Mouse (Mus musculus): Measurements from ENCODE around the gene Fbxw21. TPM values are rescaled to one million over a fixed set of nuclear protein-coding genes. Genes with fewer than 3 reads are reported as not detected.

Gene Fbxw21
- polyA plus RNA-seq, 1 experiment = not detected

GRCm38 (mm10) chr9:109114276-109114675 is 47.6 kb downstream of the Fbxw21 start:
- no peak overlapping the region for H3ac ChIP-seq (ENCODE audit: control insufficient read depth, insufficient read length)
- no peak overlapping the region for H3K4me2 ChIP-seq (ENCODE audit: low read depth)
- H3K4me3 ChIP-seq = no peak overlapping the region
- no peak for TF ChIP-seq USF1 (IDR thresholded peaks at IDR 0.05; ENCODE audit: low read depth)
- TF ChIP-seq MYOD1 (IDR thresholded peaks at IDR 0.05; ENCODE audit: control insufficient read depth in 1 of 3, insufficient read length in 2 of 3, low read depth in 2 of 3) = no peak
- no peak for TF ChIP-seq POLR2AphosphoS2 (IDR thresholded peaks at IDR 0.05; ENCODE audit: insufficient read length, low read depth)
- TF ChIP-seq POLR2A (IDR thresholded peaks at IDR 0.05; ENCODE audit: insufficient read length, low read depth) = no peak
- no peak for TF ChIP-seq REST (IDR thresholded peaks at IDR 0.05; ENCODE audit: insufficient read depth, insufficient read length)
- TF ChIP-seq TCF3 (IDR thresholded peaks at IDR 0.05; ENCODE audit: insufficient read length, low read depth) = no peak
- no peak for TF ChIP-seq E2F4 (IDR thresholded peaks at IDR 0.05; ENCODE audit: insufficient read depth)
- TF ChIP-seq MYOG (IDR thresholded peaks at IDR 0.05; ENCODE audit: control insufficient read depth in 1 of 3, insufficient read depth in 1 of 3, insufficient read length in 2 of 3, low read depth in 2 of 3) = no peak
- no peak for TF ChIP-seq TCF12 (IDR thresholded peaks at IDR 0.05; ENCODE audit: insufficient read depth, poor library complexity, severe bottlenecking)
- no peak for TF ChIP-seq MAX (IDR thresholded peaks at IDR 0.05; ENCODE audit: low read depth)
- TF ChIP-seq SRF (IDR thresholded peaks at IDR 0.05; ENCODE audit: control insufficient read depth, insufficient read length, low read depth) = no peak
- TF ChIP-seq CEBPB (IDR thresholded peaks at IDR 0.05; ENCODE audit: insufficient read depth, poor library complexity, severe bottlenecking) = no peak
- no peaks in the 10 kb centered on the region for H3K27me3 ChIP-seq (ENCODE audit: control insufficient read depth, insufficient read depth, insufficient read length)
- H3K79me2 ChIP-seq (ENCODE audit: control insufficient read depth, insufficient read depth) = no peaks in the 10 kb centered on the region
- H3K36me3 ChIP-seq (ENCODE audit: control insufficient read depth, insufficient read depth) = peaks cover 5% of the 10 kb centered on the region

DNA sequence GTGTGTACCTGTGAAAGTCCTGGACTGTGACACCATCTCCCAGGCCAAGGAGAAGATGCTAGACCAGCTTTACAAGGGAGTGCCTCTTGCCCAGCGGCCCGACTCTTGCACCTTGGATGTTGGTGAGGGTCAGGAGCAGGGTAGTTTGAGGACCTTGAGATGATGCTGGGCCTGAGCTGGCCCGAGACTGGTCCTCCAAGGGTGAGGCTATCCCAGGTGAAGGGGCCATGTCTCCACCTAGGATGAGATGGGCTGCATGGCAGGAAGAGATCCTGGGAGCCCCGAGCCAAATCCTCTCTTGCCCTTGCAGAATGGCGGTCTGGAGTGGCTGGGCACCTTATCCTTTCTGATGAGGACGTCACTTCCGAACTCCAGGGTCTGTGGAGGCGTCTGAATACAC is 48.5 kb downstream of the Fbxw21 start:
- TF ChIP-seq POLR2A (IDR thresholded peaks at IDR 0.05; ENCODE audit: insufficient read length, low read depth) (no peak), USF1 (IDR thresholded peaks at IDR 0.05; ENCODE audit: low read depth) (no peak), TCF3 (IDR thresholded peaks at IDR 0.05; ENCODE audit: insufficient read length, low read depth) (no peak), POLR2AphosphoS2 (IDR thresholded peaks at IDR 0.05; ENCODE audit: insufficient read length, low read depth) (no peak), REST (IDR thresholded peaks at IDR 0.05; ENCODE audit: insufficient read depth, insufficient read length) (no peak), E2F4 (IDR thresholded peaks at IDR 0.05; ENCODE audit: insufficient read depth) (no peak), MAX (IDR thresholded peaks at IDR 0.05; ENCODE audit: low read depth) (no peak), CEBPB (IDR thresholded peaks at IDR 0.05; ENCODE audit: insufficient read depth, poor library complexity, severe bottlenecking) (no peak), TCF12 (IDR thresholded peaks at IDR 0.05; ENCODE audit: insufficient read depth, poor library complexity, severe bottlenecking) (no peak), MYOD1 (IDR thresholded peaks at IDR 0.05; ENCODE audit: control insufficient read depth in 1 of 3, insufficient read length in 2 of 3, low read depth in 2 of 3) (no peak), MYOG (IDR thresholded peaks at IDR 0.05; ENCODE audit: control insufficient read depth in 1 of 3, insufficient read depth in 1 of 3, insufficient read length in 2 of 3, low read depth in 2 of 3) (no peak), SRF (IDR thresholded peaks at IDR 0.05; ENCODE audit: control insufficient read depth, insufficient read length, low read depth) (no peak)
- Histone ChIP-seq H3ac (ENCODE audit: control insufficient read depth, insufficient read length) (no peak overlapping the region), H3K79me2 (ENCODE audit: control insufficient read depth, insufficient read depth) (no peaks in the 10 kb centered on the region), H3K36me3 (ENCODE audit: control insufficient read depth, insufficient read depth) (peaks cover 5% of the 10 kb centered on the region), H3K27me3 (ENCODE audit: control insufficient read depth, insufficient read depth, insufficient read length) (no peaks in the 10 kb centered on the region), H3K4me2 (ENCODE audit: low read depth) (no peak overlapping the region), H3K4me3 (no peak overlapping the region)

GRCm38 (mm10) chr9:109111591-109111990 is 50.2 kb downstream of the Fbxw21 start:
- Histone ChIP-seq H3K4me2 (ENCODE audit: low read depth) (no peak overlapping the region), H3ac (ENCODE audit: control insufficient read depth, insufficient read length) (no peak overlapping the region), H3K79me2 (ENCODE audit: control insufficient read depth, insufficient read depth) (no peaks in the 10 kb centered on the region), H3K36me3 (ENCODE audit: control insufficient read depth, insufficient read depth) (peaks cover 5% of the 10 kb centered on the region), H3K4me3 (no peak overlapping the region), H3K27me3 (ENCODE audit: control insufficient read depth, insufficient read depth, insufficient read length) (no peaks in the 10 kb centered on the region)
- TF ChIP-seq TCF3 (IDR thresholded peaks at IDR 0.05; ENCODE audit: insufficient read length, low read depth) = no peak

- Histone ChIP-seq H3ac (ENCODE audit: control insufficient read depth, insufficient read length) (no peak overlapping the region), H3K36me3 (ENCODE audit: control insufficient read depth, insufficient read depth) (peaks cover 5% of the 10 kb centered on the region), H3K4me3 (no peak overlapping the region), H3K79me2 (ENCODE audit: control insufficient read depth, insufficient read depth) (no peaks in the 10 kb centered on the region), H3K4me2 (ENCODE audit: low read depth) (no peak overlapping the region), H3K27me3 (ENCODE audit: control insufficient read depth, insufficient read depth, insufficient read length) (no peaks in the 10 kb centered on the region)
- TF ChIP-seq REST (IDR thresholded peaks at IDR 0.05; ENCODE audit: insufficient read depth, insufficient read length) (no peak), USF1 (IDR thresholded peaks at IDR 0.05; ENCODE audit: low read depth) (no peak), MYOD1 (IDR thresholded peaks at IDR 0.05; ENCODE audit: control insufficient read depth in 1 of 3, insufficient read length in 2 of 3, low read depth in 2 of 3) (no peak), MAX (IDR thresholded peaks at IDR 0.05; ENCODE audit: low read depth) (no peak), TCF12 (IDR thresholded peaks at IDR 0.05; ENCODE audit: insufficient read depth, poor library complexity, severe bottlenecking) (no peak), CEBPB (IDR thresholded peaks at IDR 0.05; ENCODE audit: insufficient read depth, poor library complexity, severe bottlenecking) (no peak), TCF3 (IDR thresholded peaks at IDR 0.05; ENCODE audit: insufficient read length, low read depth) (no peak), POLR2AphosphoS2 (IDR thresholded peaks at IDR 0.05; ENCODE audit: insufficient read length, low read depth) (no peak), SRF (IDR thresholded peaks at IDR 0.05; ENCODE audit: control insufficient read depth, insufficient read length, low read depth) (no peak), POLR2A (IDR thresholded peaks at IDR 0.05; ENCODE audit: insufficient read length, low read depth) (no peak), MYOG (IDR thresholded peaks at IDR 0.05; ENCODE audit: control insufficient read depth in 1 of 3, insufficient read depth in 1 of 3, insufficient read length in 2 of 3, low read depth in 2 of 3) (no peak)
These were observed 50.7 kb downstream of the Fbxw21 start for GRCm38 (mm10) chr9:109111101-109111500.

- Histone ChIP-seq H3K4me3 (no peak overlapping the region), H3K79me2 (ENCODE audit: control insufficient read depth, insufficient read depth) (no peaks in the 10 kb centered on the region), H3K27me3 (ENCODE audit: control insufficient read depth, insufficient read depth, insufficient read length) (no peaks in the 10 kb centered on the region), H3K4me2 (ENCODE audit: low read depth) (no peak overlapping the region), H3ac (ENCODE audit: control insufficient read depth, insufficient read length) (no peak overlapping the region), H3K36me3 (ENCODE audit: control insufficient read depth, insufficient read depth) (peaks cover 5% of the 10 kb centered on the region)
- TF ChIP-seq MAX (IDR thresholded peaks at IDR 0.05; ENCODE audit: low read depth) = no peak
- TF ChIP-seq USF1 (IDR thresholded peaks at IDR 0.05; ENCODE audit: low read depth) = no peak
- TF ChIP-seq MYOG (IDR thresholded peaks at IDR 0.05; ENCODE audit: control insufficient read depth in 1 of 3, insufficient read depth in 1 of 3, insufficient read length in 2 of 3, low read depth in 2 of 3) = no peak
- no peak for TF ChIP-seq CEBPB (IDR thresholded peaks at IDR 0.05; ENCODE audit: insufficient read depth, poor library complexity, severe bottlenecking)
- no peak for TF ChIP-seq REST (IDR thresholded peaks at IDR 0.05; ENCODE audit: insufficient read depth, insufficient read length)
- no peak for TF ChIP-seq TCF3 (IDR thresholded peaks at IDR 0.05; ENCODE audit: insufficient read length, low read depth)
- no peak for TF ChIP-seq POLR2AphosphoS2 (IDR thresholded peaks at IDR 0.05; ENCODE audit: insufficient read length, low read depth)
- no peak for TF ChIP-seq POLR2A (IDR thresholded peaks at IDR 0.05; ENCODE audit: insufficient read length, low read depth)
- no peak for TF ChIP-seq SRF (IDR thresholded peaks at IDR 0.05; ENCODE audit: control insufficient read depth, insufficient read length, low read depth)
- no peak for TF ChIP-seq E2F4 (IDR thresholded peaks at IDR 0.05; ENCODE audit: insufficient read depth)
These were observed 51.6 kb downstream of the Fbxw21 start for GRCm38 (mm10) chr9:109110240-109110639.

Data from myocyte (in vitro differentiated cells).